Mouse (Mus musculus): ENCODE measurements at regions not wholly inside any gene's neighbourhood (a gene's known extent, or its start where the extent isn't known, plus 50 kb on each side); places are given as distances from the start of the nearest gene placed in this dataset.

- no peak overlapping the region for H3K27ac ChIP-seq (ENCODE audit: insufficient read depth, low read depth, low read length)
- no peaks in the 10 kb centered on the region for H3K36me3 ChIP-seq (ENCODE audit: control insufficient read depth, insufficient read depth, low read length)
- H3K4me1 ChIP-seq (ENCODE audit: control insufficient read depth, insufficient read depth, insufficient read length, low read length): peaks cover 6% of the 10 kb centered on the region; the same call in 1 of the 2 replicates
- no peaks in the 10 kb centered on the region for H3K27me3 ChIP-seq (ENCODE audit: control insufficient read depth, insufficient read depth, low read length)
- no peak for TF ChIP-seq CTCF (IDR thresholded peaks at IDR 0.05; ENCODE audit: extremely low read depth, insufficient read length, insufficient replicate concordance, low read depth, low read length)
- TF ChIP-seq POLR2A (IDR thresholded peaks at IDR 0.05; ENCODE audit: low read depth, low read length): no peak
- H3K4me3 ChIP-seq (ENCODE audit: low read depth, low read length): no peak overlapping the region
- 17% methylated on average over 6 of the region's 6 CpGs for WGBS
Observed at GRCm38 (mm10) chr3:37978481-37978880, 254.2 kb upstream of the Gm5148 start.

- no peak overlapping the region for H3K4me3 ChIP-seq (ENCODE audit: low read depth, low read length)
- TF ChIP-seq CTCF (IDR thresholded peaks at IDR 0.05; ENCODE audit: extremely low read depth, insufficient read length, insufficient replicate concordance, low read depth, low read length) (no peak), POLR2A (IDR thresholded peaks at IDR 0.05; ENCODE audit: low read depth, low read length) (no peak)
- no peaks in the 10 kb centered on the region for H3K27me3 ChIP-seq (ENCODE audit: control insufficient read depth, insufficient read depth, low read length)
- 73% methylated on average over 3 of the region's 3 CpGs for WGBS
- no peaks in the 10 kb centered on the region for H3K36me3 ChIP-seq (ENCODE audit: control insufficient read depth, insufficient read depth, low read length)
- no peak overlapping the region for H3K27ac ChIP-seq (ENCODE audit: insufficient read depth, low read depth, low read length)
- H3K4me1 ChIP-seq (ENCODE audit: control insufficient read depth, insufficient read depth, insufficient read length, low read length): peaks cover 6% of the 10 kb centered on the region; the same call in 1 of the 2 replicates
Observed at GRCm38 (mm10) chr3:37977453-37977852, 253.2 kb upstream of the Gm5148 start.

- Histone ChIP-seq H3K27me3 (ENCODE audit: control insufficient read depth, insufficient read depth, low read length) (no peaks in the 10 kb centered on the region), H3K27ac (ENCODE audit: insufficient read depth, low read depth, low read length) (no peak overlapping the region), H3K36me3 (ENCODE audit: control insufficient read depth, insufficient read depth, low read length) (no peaks in the 10 kb centered on the region), H3K4me1 (ENCODE audit: control insufficient read depth, insufficient read depth, insufficient read length, low read length) (peaks cover 6% of the 10 kb centered on the region; the same call in 1 of the 2 replicates), H3K4me3 (ENCODE audit: low read depth, low read length) (no peak overlapping the region)
- WGBS: 41% methylated on average over 13 of the region's 13 CpGs
- no peak for TF ChIP-seq CTCF (IDR thresholded peaks at IDR 0.05; ENCODE audit: extremely low read depth, insufficient read length, insufficient replicate concordance, low read depth, low read length)
- no peak for TF ChIP-seq POLR2A (IDR thresholded peaks at IDR 0.05; ENCODE audit: low read depth, low read length)
Observed at GRCm38 (mm10) chr3:37976566-37976965, 252.3 kb upstream of the Gm5148 start.

GRCm38 (mm10) chr3:37975194-37975756, 251.0 kb upstream of the Gm5148 start:
- Histone ChIP-seq H3K27ac (ENCODE audit: insufficient read depth, low read depth, low read length) (no peak overlapping the region), H3K4me3 (ENCODE audit: low read depth, low read length) (no peak overlapping the region), H3K27me3 (ENCODE audit: control insufficient read depth, insufficient read depth, low read length) (no peaks in the 10 kb centered on the region), H3K36me3 (ENCODE audit: control insufficient read depth, insufficient read depth, low read length) (no peaks in the 10 kb centered on the region), H3K4me1 (ENCODE audit: control insufficient read depth, insufficient read depth, insufficient read length, low read length) (peaks cover 6% of the 10 kb centered on the region; the same call in 1 of the 2 replicates)
- WGBS: 18% methylated on average over 11 of the region's 11 CpGs
- TF ChIP-seq POLR2A (IDR thresholded peaks at IDR 0.05; ENCODE audit: low read depth, low read length) (no peak), CTCF (IDR thresholded peaks at IDR 0.05; ENCODE audit: extremely low read depth, insufficient read length, insufficient replicate concordance, low read depth, low read length) (no peak)

GRCm38 (mm10) chr3:37972931-37973330, 248.6 kb upstream of the Gm5148 start:
- 43% methylated on average over 3 of the region's 3 CpGs for WGBS
- Histone ChIP-seq H3K4me3 (ENCODE audit: low read depth, low read length) (no peak overlapping the region), H3K4me1 (ENCODE audit: control insufficient read depth, insufficient read depth, insufficient read length, low read length) (peaks cover 6% of the 10 kb centered on the region; the same call in 1 of the 2 replicates), H3K36me3 (ENCODE audit: control insufficient read depth, insufficient read depth, low read length) (no peaks in the 10 kb centered on the region), H3K27me3 (ENCODE audit: control insufficient read depth, insufficient read depth, low read length) (no peaks in the 10 kb centered on the region), H3K27ac (ENCODE audit: insufficient read depth, low read depth, low read length) (no peak overlapping the region)
- TF ChIP-seq CTCF (IDR thresholded peaks at IDR 0.05; ENCODE audit: extremely low read depth, insufficient read length, insufficient replicate concordance, low read depth, low read length) (no peak), POLR2A (IDR thresholded peaks at IDR 0.05; ENCODE audit: low read depth, low read length) (no peak)

- WGBS: 60% methylated on average over 2 of the region's 2 CpGs
- Histone ChIP-seq H3K36me3 (ENCODE audit: control insufficient read depth, insufficient read depth, low read length) (no peaks in the 10 kb centered on the region), H3K27ac (ENCODE audit: insufficient read depth, low read depth, low read length) (no peak overlapping the region), H3K27me3 (ENCODE audit: control insufficient read depth, insufficient read depth, low read length) (no peaks in the 10 kb centered on the region), H3K4me1 (ENCODE audit: control insufficient read depth, insufficient read depth, insufficient read length, low read length) (peaks cover 6% of the 10 kb centered on the region; the same call in 1 of the 2 replicates), H3K4me3 (ENCODE audit: low read depth, low read length) (no peak overlapping the region)
- TF ChIP-seq POLR2A (IDR thresholded peaks at IDR 0.05; ENCODE audit: low read depth, low read length) (no peak), CTCF (IDR thresholded peaks at IDR 0.05; ENCODE audit: extremely low read depth, insufficient read length, insufficient replicate concordance, low read depth, low read length) (no peak)
Observed at GRCm38 (mm10) chr3:37971240-37971639, 246.9 kb upstream of the Gm5148 start.

- no peak overlapping the region for H3K27ac ChIP-seq (ENCODE audit: insufficient read depth, low read depth, low read length)
- TF ChIP-seq POLR2A (IDR thresholded peaks at IDR 0.05; ENCODE audit: low read depth, low read length): no peak
- TF ChIP-seq CTCF (IDR thresholded peaks at IDR 0.05; ENCODE audit: extremely low read depth, insufficient read length, insufficient replicate concordance, low read depth, low read length): no peak
- no peaks in the 10 kb centered on the region for H3K4me1 ChIP-seq (ENCODE audit: control insufficient read depth, insufficient read depth, insufficient read length, low read length)
- H3K36me3 ChIP-seq (ENCODE audit: control insufficient read depth, insufficient read depth, low read length): no peaks in the 10 kb centered on the region
- H3K4me3 ChIP-seq (ENCODE audit: low read depth, low read length): no peak overlapping the region
- H3K27me3 ChIP-seq (ENCODE audit: control insufficient read depth, insufficient read depth, low read length): no peaks in the 10 kb centered on the region
Observed at GRCm38 (mm10) chr3:37968654-37969053, 244.4 kb upstream of the Gm5148 start.
